Mouse (Mus musculus) bone marrow, adult 2 months (tissue): ENCODE measurements around the gene Slmap. TPM values are rescaled to one million over a fixed set of nuclear protein-coding genes. Genes with fewer than 3 reads are reported as not detected.
A peak's percentile ranks its signal among the peaks of the same experiment; 100 is the strongest.

Source experiments
- H3K27ac ChIP-seq: fragments of 200-500 bp; 2 replicates; pipeline ENCODE4 v1.5.1; 2012; ENCODE audit warnings: low read depth, mild to moderate bottlenecking, control low read depth, inconsistent platforms, low read length; ENCODE audit not compliant: control insufficient read depth, poor library complexity, insufficient read depth
- H3K4me1 ChIP-seq: fragments of 200-500 bp; 2 replicates; pipeline ENCODE4 v1.6.1; 2011; ENCODE audit warnings: low read length; ENCODE audit not compliant: control insufficient read depth, insufficient read depth
- H3K4me3 ChIP-seq: fragments of 200-500 bp; replicated peaks from 2 replicates; pipeline ENCODE3; 2011; ENCODE audit warnings: mild to moderate bottlenecking, low read depth, low read length, control low read depth; ENCODE audit not compliant: control insufficient read depth
- CTCF ChIP-seq: fragments of 200-500 bp; IDR thresholded peaks from 2 replicates; pipeline ENCODE4 v1.5.1; 2011; ENCODE audit warnings: low read length, control low read depth; ENCODE audit not compliant: control insufficient read depth, insufficient read depth
- POLR2A ChIP-seq: fragments of 200-500 bp; IDR thresholded peaks from 2 replicates; pipeline ENCODE4 v1.6.1; 2011; ENCODE audit warnings: low read depth, mild to moderate bottlenecking, control low read depth, low read length, borderline replicate concordance; ENCODE audit not compliant: control insufficient read depth
- WGBS: fragments of 180-500 bp; shearing (Covaris S2); methylation state at CpG from one replicate; pipeline ENCODE4 v1.1.7; 2018; 5-methylcytosine and 5-hydroxymethylcytosine counted together
- polyA plus RNA-seq: library from polyadenylated mRNA; stranded (reverse); fragments of >200 nt; gene quantifications from 2 replicates; pipeline ENCODE4 v1.2.4, GENCODE M21; 2011; ENCODE audit warnings: low replicate concordance; ENCODE audit not compliant: missing spikeins, insufficient read depth, insufficient read length

The Slmap gene
- polyA plus RNA-seq, 1 experiment, result 75.2 TPM

- no peaks in the 10 kb centered on the region for H3K4me1 ChIP-seq
- no peak overlapping the region for H3K4me3 ChIP-seq
- WGBS, result 61% methylated on average over 3 of the region's 3 CpGs
- no peak overlapping the region for H3K27ac ChIP-seq
- TF ChIP-seq POLR2A (no peak), CTCF (no peak)
These were observed 155.7 kb downstream of the Slmap start for GRCm38 (mm10) chr14:26379071-26379470.

GRCm38 (mm10) chr14:26376652-26377051 is 158.1 kb downstream of the Slmap start:
- WGBS, result 7% methylated on average over 2 of the region's 2 CpGs
- no peak for TF ChIP-seq POLR2A
- peak; percentile 50 for TF ChIP-seq CTCF
- no peak overlapping the region for H3K27ac ChIP-seq
- no peak overlapping the region for H3K4me3 ChIP-seq
- no peaks in the 10 kb centered on the region for H3K4me1 ChIP-seq

Other genes starting within 250 kb of the Slmap start
- 7.6 and 9.0 TPM in 2 replicates for gene Dennd6a, start 38.9 kb upstream of the Slmap start, polyA plus RNA-seq
- gene Arf4, start 103.1 kb upstream of the Slmap start, polyA plus RNA-seq, result 36.8 and 38.3 TPM in 2 replicates
- gene Pde12, start 135.0 kb upstream of the Slmap start, polyA plus RNA-seq, result 2.6 and 3.3 TPM in 2 replicates
- gene Dnah12, start 158.3 kb upstream of the Slmap start, polyA plus RNA-seq, result 0.11 and 0.25 TPM in 2 replicates